Mouse (Mus musculus) cortical plate, adult 2 months (tissue): Measurements from ENCODE around the gene Gpm6a. TPM values are rescaled to one million over a fixed set of nuclear protein-coding genes. Genes with fewer than 3 reads are reported as not detected.

Experiments
- H3K27ac ChIP-seq: fragments of 200-500 bp; 2 replicates; pipeline ENCODE4 v1.5.1; 2012; ENCODE audit warnings: low read length, control low read depth, inconsistent platforms; ENCODE audit not compliant: insufficient read depth
- H3K4me1 ChIP-seq: fragments of 200-500 bp; 2 replicates; pipeline ENCODE4 v1.6.1; 2011; ENCODE audit warnings: low read length; ENCODE audit not compliant: control insufficient read depth, insufficient read depth
- H3K4me3 ChIP-seq: fragments of 200-500 bp; 2 replicates; pipeline ENCODE4 v1.5.1; 2011; ENCODE audit warnings: mild to moderate bottlenecking, low read length, control low read depth; ENCODE audit not compliant: insufficient read depth
- CTCF ChIP-seq: fragments of 200-500 bp; IDR thresholded peaks from 2 replicates; pipeline ENCODE4 v1.5.1; 2011; ENCODE audit warnings: mild to moderate bottlenecking, control low read depth, low read length; ENCODE audit not compliant: insufficient read depth; ENCODE audit errors: extremely low read depth
- POLR2A ChIP-seq: fragments of 200-500 bp; IDR thresholded peaks from 2 replicates; pipeline ENCODE4 v1.6.1; 2011; ENCODE audit warnings: mild to moderate bottlenecking, low read length, control low read depth; ENCODE audit not compliant: insufficient read depth; ENCODE audit errors: extremely low read depth
- polyA plus RNA-seq: library from polyadenylated mRNA; depleted of rRNA; stranded (reverse); fragments of >200 nt; gene quantifications from 2 replicates; pipeline ENCODE4 v1.2.3, GENCODE M21; 2012; rRNA removed

Gpm6a gene
- polyA plus RNA-seq = 881 and 903 TPM in 2 replicates

GRCm38 (mm10) chr8:54954741-54955455, at the start of gene Gpm6a:
Gpm6a (plus strand) TSS chr8:54954843.
- peak; percentile 75 for TF ChIP-seq POLR2A
- TF ChIP-seq CTCF = no peak
- peak within 1 kb of the TSS; percentile 95 for H3K27ac ChIP-seq
- H3K4me3 ChIP-seq = peak within 1 kb of the TSS; percentile 61
- H3K4me1 ChIP-seq = peaks cover 3% of the 10 kb centered on the region; the same call in 1 of the 2 replicates

GRCm38 (mm10) chr8:54912891-54913290, 41.8 kb upstream of the Gpm6a start:
- Histone ChIP-seq H3K27ac (no peak overlapping the region), H3K4me1 (no peaks in the 10 kb centered on the region), H3K4me3 (no peak overlapping the region)
- no peak for TF ChIP-seq POLR2A
- no peak for TF ChIP-seq CTCF

GRCm38 (mm10) chr8:54917710-54918109, 36.9 kb upstream of the Gpm6a start:
- 0 out of 2 replicates have a peak, but pooled peaks cover 2% of the 10 kb centered on the region for H3K4me1 ChIP-seq
- no peak for TF ChIP-seq POLR2A
- no peak for TF ChIP-seq CTCF
- no peak overlapping the region for H3K4me3 ChIP-seq
- H3K27ac ChIP-seq = no peak overlapping the region

GRCm38 (mm10) chr8:54922160-54922855, 32.3 kb upstream of the Gpm6a start:
- H3K4me3 ChIP-seq = no peak overlapping the region
- H3K4me1 ChIP-seq = 0 out of 2 replicates have a peak, but pooled peaks cover 2% of the 10 kb centered on the region
- no peak for TF ChIP-seq CTCF
- no peak for TF ChIP-seq POLR2A
- H3K27ac ChIP-seq = no peak overlapping the region

- Histone ChIP-seq H3K27ac (no peak overlapping the region), H3K4me1 (0 out of 2 replicates have a peak, but pooled peaks cover 2% of the 10 kb centered on the region), H3K4me3 (no peak overlapping the region)
- TF ChIP-seq CTCF = no peak
- no peak for TF ChIP-seq POLR2A
Measured at GRCm38 (mm10) chr8:54924936-54925335, 29.7 kb upstream of the Gpm6a start.

- no peak overlapping the region for H3K27ac ChIP-seq
- H3K4me1 ChIP-seq = no peaks in the 10 kb centered on the region
- H3K4me3 ChIP-seq = no peak overlapping the region
- TF ChIP-seq CTCF = no peak
- no peak for TF ChIP-seq POLR2A
Measured at GRCm38 (mm10) chr8:54932306-54932705, 22.3 kb upstream of the Gpm6a start.

GRCm38 (mm10) chr8:54953351-54953750, 1.3 kb upstream of the Gpm6a start:
- H3K4me1 ChIP-seq = peaks cover 2% of the 10 kb centered on the region; the same call in 1 of the 2 replicates
- no peak overlapping the region; the same call in 1 of the 2 replicates for H3K4me3 ChIP-seq
- 0 out of 2 replicates have a peak overlapping the region, but pooled peaks have one; percentile 23 for H3K27ac ChIP-seq
- TF ChIP-seq CTCF (no peak), POLR2A (no peak)

GRCm38 (mm10) chr8:54954030-54954429, 613 bp upstream of the Gpm6a start:
- TF ChIP-seq CTCF (no peak), POLR2A (no peak)
- peak overlapping the region; percentile 95 for H3K27ac ChIP-seq
- peak overlapping the region; percentile 61; the same call in 1 of the 2 replicates for H3K4me3 ChIP-seq
- H3K4me1 ChIP-seq = peaks cover 2% of the 10 kb centered on the region; the same call in 1 of the 2 replicates

- Histone ChIP-seq H3K4me3 (peak overlapping the region; percentile 61), H3K4me1 (peaks cover 4% of the 10 kb centered on the region; the same call in 1 of the 2 replicates), H3K27ac (peak overlapping the region; percentile 79)
- TF ChIP-seq CTCF (no peak), POLR2A (no peak)
Measured at GRCm38 (mm10) chr8:54955456-54955800, 785 bp downstream of the Gpm6a start.
